Comparison of ENCODE assay signal across 8 mouse cellular contexts in genomic region chr2:106081951-106082350, GRCm38 (mm10).
DNase-seq lines count a peak whose midpoint lies in the region; ATAC-seq and TF ChIP-seq lines count a peak whose summit lies in the region.

No protein-coding gene starts in this region.

- no peak overlapping the region for H3K4me2 ChIP-seq in kidney, embryonic 14.5 days (replicated peaks; ENCODE audit: low read depth, low read length)
- no peak overlapping the region for H3K4me2 ChIP-seq in neural tube, embryonic 12.5 days (replicated peaks)

- peak; percentile 56 for DNase-seq in kidney, adult 2 months
- peak; percentile 73 for DNase-seq in adrenal gland, postnatal 25 days
- DNase-seq in embryo, embryonic 9.5 days (ENCODE audit: extremely low spot score): peak; percentile 78
- peak; percentile 81 for DNase-seq in heart, postnatal 4 days
- DNase-seq in left cerebral cortex, postnatal 10 days (ENCODE audit: extremely low spot score in 1 of 2, low spot score in 2 of 2): peak; percentile 59 to 61
- DNase-seq in thymus, postnatal 36 days: peak; percentile 17 to 29

- no peak overlapping the region for H3K4me3 ChIP-seq in kidney, adult 2 months (ENCODE audit: insufficient read depth, low read depth, low read length)
- no peak overlapping the region for H3K4me3 ChIP-seq in kidney, embryonic 14.5 days (ENCODE audit: low read length)
- H3K4me3 ChIP-seq in neural tube, embryonic 12.5 days: no peak overlapping the region

- intact Hi-C loops in left cerebral cortex, postnatal 10 days (cut with DNase I): loop anchor here (5.0 to 10.0 kb wide), 2 partner anchors 407 to 560 kb away; no protein-coding TSS in a partner anchor

- TF ChIP-seq POLR2A in kidney, adult 2 months (IDR thresholded peaks at IDR 0.05; ENCODE audit: low read depth, low read length): no peak

- peak; percentile 88 for TF ChIP-seq CTCF in kidney, adult 2 months (conservative IDR thresholded peaks at IDR 0.05; ENCODE audit: insufficient read depth, insufficient read length, low read depth, low read length)

- H3K4me1 ChIP-seq in kidney, adult 2 months (ENCODE audit: control insufficient read depth, insufficient read depth, low read length): no peaks in the 10 kb centered on the region
- no peaks in the 10 kb centered on the region for H3K4me1 ChIP-seq in kidney, embryonic 14.5 days (ENCODE audit: control insufficient read depth, insufficient read depth, low read length)
- peaks cover 4% of the 10 kb centered on the region for H3K4me1 ChIP-seq in neural tube, embryonic 12.5 days

- no peaks in the 10 kb centered on the region for H3K9me3 ChIP-seq in kidney, embryonic 14.5 days (ENCODE audit: control insufficient read depth, low read length)
- H3K9me3 ChIP-seq in neural tube, embryonic 12.5 days: no peaks in the 10 kb centered on the region

- no peak for ATAC-seq in kidney, embryonic 14.5 days (ENCODE audit: low FRiP score, low TSS enrichment)
- ATAC-seq in neural tube, embryonic 12.5 days (ENCODE audit: low FRiP score, low read depth): 0 out of 2 replicates have a peak, but pooled peaks have one; percentile 26

- H3K36me3 ChIP-seq in kidney, adult 2 months (ENCODE audit: control insufficient read depth, insufficient read depth, low read length): no peaks in the 10 kb centered on the region
- H3K36me3 ChIP-seq in kidney, embryonic 14.5 days (ENCODE audit: control insufficient read depth, insufficient read depth, low read length): no peaks in the 10 kb centered on the region
- no peaks in the 10 kb centered on the region for H3K36me3 ChIP-seq in neural tube, embryonic 12.5 days

- H3K9ac ChIP-seq in kidney, embryonic 14.5 days (ENCODE audit: low read depth, low read length): no peak overlapping the region
- no peak overlapping the region for H3K9ac ChIP-seq in neural tube, embryonic 12.5 days

- H3K27me3 ChIP-seq in kidney, adult 2 months (replicated peaks; ENCODE audit: control insufficient read depth, insufficient read depth, low read length): no peaks in the 10 kb centered on the region
- H3K27me3 ChIP-seq in kidney, embryonic 14.5 days (ENCODE audit: control insufficient read depth, insufficient read depth, low read length): no peaks in the 10 kb centered on the region
- 0 out of 2 replicates have a peak, but pooled peaks cover 3% of the 10 kb centered on the region for H3K27me3 ChIP-seq in neural tube, embryonic 12.5 days (replicated peaks)

- WGBS in kidney, adult 2 months: 4% methylated on average over 7 of the region's 7 CpGs
- 4% methylated on average over 7 of the region's 7 CpGs for WGBS in kidney, embryonic 14.5 days
- 3% methylated on average over 7 of the region's 7 CpGs for WGBS in neural tube, embryonic 12.5 days

- H3K27ac ChIP-seq in kidney, adult 2 months (ENCODE audit: insufficient read depth, low read depth, low read length): no peak overlapping the region
- no peak overlapping the region for H3K27ac ChIP-seq in kidney, embryonic 14.5 days (ENCODE audit: low read depth, low read length)
- H3K27ac ChIP-seq in neural tube, embryonic 12.5 days: no peak overlapping the region

Comparison
In these comparisons a context has a peak if more than half of its experiments do, and no peak if none do; other contexts are left out.
1. DNase-seq: peak in every context shown above with its lines; median percentile 81 in heart, postnatal 4 days; 78 in embryo, embryonic 9.5 days; 73 in adrenal gland, postnatal 25 days; 60 in left cerebral cortex, postnatal 10 days; 56 in kidney, adult 2 months; 23 in thymus, postnatal 36 days.